Mouse (Mus musculus) forebrain, postnatal 0 days (tissue): ENCODE measurements around the gene Flnb. TPM values are rescaled to one million over a fixed set of nuclear protein-coding genes. Genes with fewer than 3 reads are reported as not detected.

ENCODE experiments used
- ATAC-seq: fragments of 200-750 bp; cut with Nextera tagmentation; 2 replicates; pipeline ENCODE4 v1.8.0; 2017; ENCODE audit warnings: mild to moderate bottlenecking, moderate library complexity
- DNase-seq: peaks from one replicate; pipeline ENCODE4 v3.0.0-alpha.2; 2015
- H3K27ac ChIP-seq: fragments of 300-500 bp; sonication (generic); 2 replicates; pipeline ENCODE4 v1.5.1; 2014; ENCODE audit warnings: low read depth, mild to moderate bottlenecking, antibody characterized with exemption, low read length, moderate library complexity, mixed read lengths
- H3K27me3 ChIP-seq: fragments of 300-500 bp; sonication (generic); 2 replicates; pipeline ENCODE4 v1.6.1; 2014; ENCODE audit warnings: mild to moderate bottlenecking, low read length, mixed read lengths; ENCODE audit not compliant: insufficient read depth
- H3K36me3 ChIP-seq: fragments of 300-500 bp; sonication (generic); 2 replicates; pipeline ENCODE4 v1.6.1; 2014; ENCODE audit warnings: mild to moderate bottlenecking, moderate library complexity; ENCODE audit not compliant: insufficient read depth
- H3K4me1 ChIP-seq: fragments of 300-500 bp; sonication (generic); 2 replicates; pipeline ENCODE4 v1.6.1; 2014; ENCODE audit warnings: antibody characterized with exemption; ENCODE audit not compliant: insufficient read depth
- H3K4me2 ChIP-seq: fragments of 300-500 bp; sonication (generic); 2 replicates; pipeline ENCODE4 v1.6.1; 2014; ENCODE audit warnings: low read depth, mild to moderate bottlenecking, moderate library complexity
- H3K4me3 ChIP-seq: fragments of 300-500 bp; sonication (generic); 2 replicates; pipeline ENCODE4 v1.5.1; 2014; ENCODE audit warnings: low read depth, low read length, mixed read lengths
- H3K9ac ChIP-seq: fragments of 300-500 bp; sonication (generic); 2 replicates; pipeline ENCODE4 v1.6.1; 2014; ENCODE audit warnings: mild to moderate bottlenecking
- H3K9me3 ChIP-seq: fragments of 300-500 bp; sonication (generic); 2 replicates; pipeline ENCODE4 v1.6.1; 2016; ENCODE audit warnings: low read length
- CTCF ChIP-seq: sonication (generic); IDR thresholded peaks from 2 replicates; pipeline ENCODE4 v1.5.1; 2016; ENCODE audit warnings: antibody characterized with exemption, control low read depth, low read depth
- WGBS: fragments of 180-500 bp; shearing (Covaris S2); extraction: QIAGEN DNeasy Blood & Tissue Kit; methylation state at CpG from one replicate; pipeline ENCODE4 v1.1.7; 2014; 5-methylcytosine and 5-hydroxymethylcytosine counted together
- polyA plus RNA-seq: library from polyadenylated mRNA; unstranded; fragments of >200 nt; fragmentation: Nextera tagmentation; extraction: Ambion mirVana; gene quantifications from 2 replicates; pipeline ENCODE4 v1.2.1, GENCODE M21; 2015
- total RNA-seq: library from RNA; depleted of rRNA; stranded (reverse); fragments of >200 nt; gene quantifications from 2 replicates; pipeline ENCODE4 v1.2.3, GENCODE M21; 2014

The Flnb gene
- total and polyA plus RNA-seq, 2 experiments from 2014 or later, result 2.3 to 22.5 TPM

GRCm38 (mm10) chr14:7956427-7956826 lies 138.7 kb downstream of the Flnb start:
- peaks cover 3% of the 10 kb centered on the region; the same call in 1 of the 2 replicates for H3K4me1 ChIP-seq
- H3K36me3 ChIP-seq, result 0 out of 2 replicates have a peak, but pooled peaks cover 2% of the 10 kb centered on the region
- H3K27me3 ChIP-seq, result no peaks in the 10 kb centered on the region
- DNase-seq, result no peak
- ATAC-seq, result no peak
- H3K9ac ChIP-seq, result no peak overlapping the region
- H3K4me3 ChIP-seq, result no peak overlapping the region
- WGBS, result 82% methylated on average over 10 of the region's 10 CpGs
- no peak for TF ChIP-seq CTCF
- no peak overlapping the region for H3K4me2 ChIP-seq
- no peaks in the 10 kb centered on the region for H3K9me3 ChIP-seq
- H3K27ac ChIP-seq, result no peak overlapping the region

- H3K27ac ChIP-seq, result no peak within 1 kb of the TSS
- no peaks in the 10 kb centered on the region for H3K9me3 ChIP-seq
- ATAC-seq, result peak; percentile 72
- TF ChIP-seq CTCF, result no peak
- H3K9ac ChIP-seq, result no peak within 1 kb of the TSS
- H3K4me3 ChIP-seq, result no peak within 1 kb of the TSS
- no peak within 1 kb of the TSS for H3K4me2 ChIP-seq
- no peak for DNase-seq
- peaks cover 4% of the 10 kb centered on the region; the same call in 1 of the 2 replicates for H3K4me1 ChIP-seq
- H3K36me3 ChIP-seq, result no peaks in the 10 kb centered on the region
- 45% methylated on average over 9 of the region's 9 CpGs for WGBS
- no peaks in the 10 kb centered on the region for H3K27me3 ChIP-seq
These were observed 139.3 kb downstream of the Flnb start, which contains the start of gene Gm45521 for GRCm38 (mm10) chr14:7957049-7957448. TSS of gene Gm45521 (plus strand) at chr14:7957288.

GRCm38 (mm10) chr14:7960616-7961015 lies 142.9 kb downstream of the Flnb start:
- 46% methylated on average over 11 of the region's 11 CpGs for WGBS

GRCm38 (mm10) chr14:7961714-7962113 lies 144.0 kb downstream of the Flnb start:
- Histone ChIP-seq H3K27ac (no peak overlapping the region), H3K4me3 (no peak overlapping the region), H3K9ac (no peak overlapping the region), H3K36me3 (no peaks in the 10 kb centered on the region), H3K4me2 (no peak overlapping the region), H3K4me1 (peaks cover 4% of the 10 kb centered on the region; the same call in 1 of the 2 replicates), H3K9me3 (no peaks in the 10 kb centered on the region), H3K27me3 (no peaks in the 10 kb centered on the region)
- no peak for TF ChIP-seq CTCF
- ATAC-seq, result no peak
- WGBS, result 32% methylated on average over 5 of the region's 5 CpGs
- DNase-seq, result no peak

More at GRCm38 (mm10) chr14:7960616-7961015, 142.9 kb downstream of the Flnb start:
- TF ChIP-seq CTCF, result peak; percentile 66
- no peaks in the 10 kb centered on the region for H3K27me3 ChIP-seq
- no peak overlapping the region for H3K9ac ChIP-seq
- DNase-seq (peak; percentile 49), ATAC-seq (peak; percentile 67)
- H3K9me3 ChIP-seq, result no peaks in the 10 kb centered on the region
- no peak overlapping the region for H3K27ac ChIP-seq
- peaks cover 4% of the 10 kb centered on the region; the same call in 1 of the 2 replicates for H3K4me1 ChIP-seq
- H3K4me3 ChIP-seq, result no peak overlapping the region
- H3K4me2 ChIP-seq, result no peak overlapping the region
- H3K36me3 ChIP-seq, result no peaks in the 10 kb centered on the region

GRCm38 (mm10) chr14:7962626-7963025 lies 144.9 kb downstream of the Flnb start:
- Histone ChIP-seq H3K27me3 (no peaks in the 10 kb centered on the region), H3K4me1 (0 out of 2 replicates have a peak, but pooled peaks cover 4% of the 10 kb centered on the region), H3K27ac (no peak overlapping the region), H3K9me3 (no peaks in the 10 kb centered on the region), H3K4me2 (no peak overlapping the region), H3K4me3 (no peak overlapping the region), H3K9ac (no peak overlapping the region), H3K36me3 (no peaks in the 10 kb centered on the region)
- 84% methylated on average over 2 of the region's 2 CpGs for WGBS
- no peak for DNase-seq
- TF ChIP-seq CTCF, result no peak
- ATAC-seq, result no peak

GRCm38 (mm10) chr14:7963160-7963559 lies 145.4 kb downstream of the Flnb start:
- Histone ChIP-seq H3K4me2 (no peak overlapping the region), H3K9ac (no peak overlapping the region), H3K27ac (no peak overlapping the region), H3K4me1 (0 out of 2 replicates have a peak, but pooled peaks cover 4% of the 10 kb centered on the region), H3K4me3 (no peak overlapping the region), H3K9me3 (no peaks in the 10 kb centered on the region), H3K36me3 (no peaks in the 10 kb centered on the region), H3K27me3 (no peaks in the 10 kb centered on the region)
- no peak for ATAC-seq
- DNase-seq, result no peak
- WGBS, result 70% methylated on average over 7 of the region's 7 CpGs
- no peak for TF ChIP-seq CTCF

- H3K27me3 ChIP-seq, result no peaks in the 10 kb centered on the region
- H3K9ac ChIP-seq, result no peak overlapping the region
- no peak overlapping the region for H3K27ac ChIP-seq
- no peaks in the 10 kb centered on the region for H3K9me3 ChIP-seq
- peak; percentile 92 for TF ChIP-seq CTCF
- no peaks in the 10 kb centered on the region for H3K36me3 ChIP-seq
- H3K4me3 ChIP-seq, result no peak overlapping the region
- WGBS, result 54% methylated on average over 11 of the region's 11 CpGs
- DNase-seq (peak; percentile 90), ATAC-seq (peak; percentile 82)
- H3K4me2 ChIP-seq, result no peak overlapping the region
- H3K4me1 ChIP-seq, result 0 out of 2 replicates have a peak, but pooled peaks cover 4% of the 10 kb centered on the region
These were observed 146.6 kb downstream of the Flnb start for GRCm38 (mm10) chr14:7964219-7964889.
